Mouse (Mus musculus) spleen, adult 18-20 months (tissue): ENCODE measurements around the gene Ddr2.

Experiments
- DNase-seq, 2 experiments: peaks; one replicate each; pipeline ENCODE4 v3.0.0; 2022; ENCODE audit warnings: mixed read lengths in 2 of 2

The Ddr2 gene

DNA sequence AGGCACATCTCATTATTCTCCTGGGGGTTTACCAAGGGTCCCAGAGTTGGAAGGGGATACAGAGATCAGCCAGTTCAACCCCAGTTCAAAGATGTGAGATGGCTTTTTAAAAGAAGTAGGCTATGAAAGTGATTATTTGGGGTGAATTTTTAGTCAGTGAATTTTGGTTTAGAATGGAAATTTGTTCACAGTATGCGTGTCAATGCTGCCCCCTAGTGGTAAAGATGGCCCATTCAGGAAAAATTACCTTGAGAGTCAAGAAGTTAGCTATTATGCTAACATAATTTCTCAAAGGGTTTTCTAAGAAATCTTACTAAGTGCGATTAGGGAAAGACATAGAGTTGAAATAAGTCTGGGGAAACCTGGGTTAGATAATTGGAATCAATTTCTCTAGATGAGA lies 171.2 kb downstream of the Ddr2 start:
- DNase-seq, result peak in 1 of 2 experiments; percentile 12

DNA sequence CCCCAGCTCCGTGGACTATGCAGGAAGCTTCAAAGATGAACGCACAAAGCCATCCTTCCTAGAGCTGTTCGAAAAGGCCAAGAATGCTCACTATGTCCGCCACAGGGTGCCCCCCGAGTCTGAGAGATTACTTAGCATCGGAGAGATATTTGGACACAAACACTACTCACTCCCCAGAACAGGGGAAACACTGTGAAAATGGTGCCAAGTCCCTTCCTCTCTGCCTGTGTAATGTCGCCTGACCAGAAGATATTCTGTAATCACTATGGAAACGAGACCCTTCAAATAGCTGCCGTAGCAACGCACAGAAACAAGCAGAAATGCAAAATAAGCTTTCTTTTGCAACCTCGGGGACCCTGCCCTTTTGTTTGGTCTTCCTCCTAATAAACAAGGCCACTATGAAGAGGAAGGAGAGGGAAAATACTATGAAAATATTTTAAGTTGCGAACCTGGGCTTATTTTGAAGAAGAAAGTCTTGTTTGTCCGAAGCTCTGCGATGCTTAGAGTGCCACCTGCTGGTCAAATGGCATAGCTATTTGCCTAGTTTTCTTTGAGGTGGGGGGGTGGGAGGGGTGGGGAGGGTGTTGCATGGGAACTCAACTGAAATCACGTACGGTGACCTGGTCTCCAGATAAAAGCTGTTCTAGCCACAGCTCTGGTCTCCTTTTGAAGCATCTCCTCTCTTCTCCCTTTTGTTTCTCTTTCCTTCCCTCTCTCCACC lies 176.4 kb downstream of the Ddr2 start:
- DNase-seq, result peak in 1 of 2 experiments; percentile 16

DNA sequence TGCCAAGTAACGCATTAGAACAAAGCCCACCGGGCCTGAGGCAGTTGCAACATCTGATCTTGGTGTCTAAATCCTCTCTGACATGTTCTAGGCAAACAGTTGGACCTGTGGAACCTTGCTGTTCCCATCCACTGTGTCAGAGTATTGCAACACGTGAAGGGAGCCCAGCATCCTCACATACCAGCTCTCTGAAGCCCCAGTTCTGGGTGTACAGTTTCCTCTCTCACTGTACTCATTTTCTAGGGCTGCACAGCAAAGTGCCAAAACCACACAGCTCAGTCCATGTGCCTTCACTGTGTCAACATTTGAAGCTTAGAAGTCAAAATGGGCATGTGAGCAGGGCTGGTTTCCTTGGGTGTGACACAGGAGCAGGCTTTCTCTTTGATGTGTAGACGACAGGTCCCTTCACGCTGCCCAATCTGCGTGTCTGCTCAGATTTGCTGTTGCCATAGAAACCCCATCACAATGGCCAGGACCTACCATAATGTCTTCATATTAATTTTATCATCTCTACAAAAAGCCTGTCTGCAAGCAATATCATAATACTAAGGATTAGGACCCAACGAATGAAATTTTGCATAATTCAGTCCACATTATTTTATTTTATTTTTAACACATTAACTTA lies 178.3 kb downstream of the Ddr2 start:
- DNase-seq, result no peak

DNA sequence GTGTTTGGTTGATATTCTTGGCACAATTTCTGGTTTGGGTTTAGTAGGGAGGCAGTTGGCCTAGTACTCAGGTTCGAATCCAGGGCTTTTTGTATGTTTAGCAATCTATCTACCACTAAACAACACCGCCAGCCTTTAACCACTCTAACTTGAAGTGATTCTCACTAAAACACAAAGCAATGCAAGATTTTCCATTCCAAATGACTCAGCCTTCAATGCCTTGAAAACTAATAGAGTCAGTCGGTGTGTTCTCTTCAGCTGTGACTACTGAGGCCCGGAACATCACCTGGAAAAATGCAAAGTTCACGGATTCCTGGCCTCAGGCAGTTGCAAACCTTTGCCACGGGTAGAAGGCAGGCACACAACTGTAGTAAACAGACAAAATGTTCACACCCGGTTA lies 178.9 kb downstream of the Ddr2 start:
- DNase-seq, result no peak

- DNase-seq, result no peak
Observed at GRCm38 (mm10) chr1:169928454-169928971, 182.0 kb downstream of the Ddr2 start, which contains the start of gene Ccdc190. Ccdc190 (plus strand) TSS chr1:169928648.

- no peak for DNase-seq
Observed at GRCm38 (mm10) chr1:169927753-169928369, 182.7 kb downstream of the Ddr2 start.

- DNase-seq, result no peak
Observed at GRCm38 (mm10) chr1:169924567-169924966, 186.0 kb downstream of the Ddr2 start.
